Mouse (Mus musculus): ENCODE measurements around the gene Cntnap2.

- peak; percentile 77 for TF ChIP-seq CTCF (IDR thresholded peaks at IDR 0.05; ENCODE audit: low read depth)
- no peak for TF ChIP-seq EP300 (IDR thresholded peaks at IDR 0.05; ENCODE audit: low read depth)
Observed at GRCm38 (mm10) chr6:47013535-47013934, 1954.4 kb downstream of the Cntnap2 start.
